Mouse (Mus musculus): ENCODE measurements around the gene Snap29. TPM values are rescaled to one million over a fixed set of nuclear protein-coding genes. Genes with fewer than 3 reads are reported as not detected.
A peak's percentile ranks its signal among the peaks of the same experiment; 100 is the strongest.

Gene Snap29
- polyA plus RNA-seq, 1 experiment from 2014 or later, result 5.1 TPM

DNA sequence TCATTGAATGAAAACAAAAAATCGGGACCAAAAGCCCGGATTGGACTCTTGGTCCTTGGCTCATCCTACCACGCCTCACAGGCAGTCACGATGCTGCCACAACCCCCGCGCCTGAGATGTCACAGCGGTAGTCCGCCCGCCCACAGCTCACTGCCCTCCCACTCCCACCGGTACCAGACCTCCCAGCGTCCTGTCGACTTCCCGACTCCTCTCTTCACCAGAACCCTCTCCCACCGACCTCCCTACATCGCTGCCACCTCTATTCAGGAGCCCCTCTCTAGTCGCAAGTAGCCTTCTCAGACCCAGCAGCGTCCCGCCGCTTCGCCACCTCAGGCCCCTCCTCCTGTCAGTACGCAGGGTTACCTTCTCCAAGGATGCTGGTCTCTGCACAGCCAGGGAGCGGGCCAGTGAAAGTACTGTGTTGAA lies 502 bp upstream of the Snap29 start:
- TF ChIP-seq CTCF (IDR thresholded peaks at IDR 0.05; ENCODE audit: low read depth), result no peak
- peak overlapping the region; percentile 72 for H3K4me3 ChIP-seq (ENCODE audit: low read depth, low read length)
- H3K36me3 ChIP-seq (ENCODE audit: insufficient read depth), result no peaks in the 10 kb centered on the region
- no peaks in the 10 kb centered on the region for H3K9me3 ChIP-seq (ENCODE audit: low read depth, low read length)
- no peaks in the 10 kb centered on the region for H3K27me3 ChIP-seq (ENCODE audit: insufficient read depth, low read length)
- H3K4me1 ChIP-seq (ENCODE audit: insufficient read depth), result no peaks in the 10 kb centered on the region; the same call in 1 of the 2 replicates
- ATAC-seq (ENCODE audit: insufficient read depth), result peak; percentile 86
- 0% methylated on average over 22 of the region's 22 CpGs for WGBS
- H3K9ac ChIP-seq, result peak overlapping the region; percentile 68
- DNase-seq, result peak; percentile 64
- H3K27ac ChIP-seq (ENCODE audit: low read depth), result peak overlapping the region; percentile 51; the same call in 1 of the 2 replicates
- H3K4me2 ChIP-seq, result peak overlapping the region; percentile 80

GRCm38 (mm10) chr16:17406512-17407231 lies 886 bp downstream of the Snap29 start:
- H3K27ac ChIP-seq (ENCODE audit: low read depth), result no peak overlapping the region
- peak overlapping the region; percentile 74 for H3K9ac ChIP-seq
- TF ChIP-seq CTCF (IDR thresholded peaks at IDR 0.05; ENCODE audit: low read depth), result no peak
- WGBS, result 25% methylated on average over 9 of the region's 9 CpGs
- H3K4me3 ChIP-seq (ENCODE audit: low read depth, low read length), result peak overlapping the region; percentile 72
- no peaks in the 10 kb centered on the region for H3K27me3 ChIP-seq (ENCODE audit: insufficient read depth, low read length)
- peak overlapping the region; percentile 61 for H3K4me2 ChIP-seq
- H3K9me3 ChIP-seq (ENCODE audit: low read depth, low read length), result no peaks in the 10 kb centered on the region
- H3K4me1 ChIP-seq (ENCODE audit: insufficient read depth), result no peaks in the 10 kb centered on the region; the same call in 1 of the 2 replicates
- ATAC-seq (ENCODE audit: insufficient read depth) (no peak), DNase-seq (peak; percentile 17)
- no peaks in the 10 kb centered on the region for H3K36me3 ChIP-seq (ENCODE audit: insufficient read depth)

- no peak for TF ChIP-seq CTCF (IDR thresholded peaks at IDR 0.05; ENCODE audit: low read depth)
- 98% methylated on average over 2 of the region's 2 CpGs for WGBS
- no peak overlapping the region for H3K9ac ChIP-seq
- H3K27ac ChIP-seq (ENCODE audit: low read depth), result no peak overlapping the region
- no peaks in the 10 kb centered on the region for H3K27me3 ChIP-seq (ENCODE audit: insufficient read depth, low read length)
- H3K36me3 ChIP-seq (ENCODE audit: insufficient read depth), result no peaks in the 10 kb centered on the region
- ATAC-seq (ENCODE audit: insufficient read depth) (no peak), DNase-seq (no peak)
- no peak overlapping the region for H3K4me3 ChIP-seq (ENCODE audit: low read depth, low read length)
- no peaks in the 10 kb centered on the region for H3K9me3 ChIP-seq (ENCODE audit: low read depth, low read length)
- H3K4me1 ChIP-seq (ENCODE audit: insufficient read depth), result no peaks in the 10 kb centered on the region; the same call in 1 of the 2 replicates
- no peak overlapping the region for H3K4me2 ChIP-seq
These were observed 3.3 kb downstream of the Snap29 start for GRCm38 (mm10) chr16:17409046-17409445.

GRCm38 (mm10) chr16:17410209-17410608 lies 4.4 kb downstream of the Snap29 start:
- WGBS, result 20% methylated on average over 4 of the region's 4 CpGs
- no peaks in the 10 kb centered on the region for H3K36me3 ChIP-seq (ENCODE audit: insufficient read depth)
- DNase-seq (peak; percentile 27), ATAC-seq (ENCODE audit: insufficient read depth) (no peak)
- H3K27ac ChIP-seq (ENCODE audit: low read depth), result no peak overlapping the region
- H3K4me3 ChIP-seq (ENCODE audit: low read depth, low read length), result no peak overlapping the region
- H3K9ac ChIP-seq, result no peak overlapping the region
- H3K27me3 ChIP-seq (ENCODE audit: insufficient read depth, low read length), result no peaks in the 10 kb centered on the region
- TF ChIP-seq CTCF (IDR thresholded peaks at IDR 0.05; ENCODE audit: low read depth), result no peak
- H3K4me1 ChIP-seq (ENCODE audit: insufficient read depth), result no peaks in the 10 kb centered on the region
- H3K9me3 ChIP-seq (ENCODE audit: low read depth, low read length), result no peaks in the 10 kb centered on the region
- H3K4me2 ChIP-seq, result no peak overlapping the region

GRCm38 (mm10) chr16:17423021-17423420 lies 17.2 kb downstream of the Snap29 start:
- no peak for DNase-seq
- Histone ChIP-seq H3K9me3 (ENCODE audit: low read depth, low read length) (no peaks in the 10 kb centered on the region), H3K4me2 (no peak overlapping the region), H3K27ac (ENCODE audit: low read depth) (no peak overlapping the region), H3K9ac (no peak overlapping the region), H3K36me3 (ENCODE audit: insufficient read depth) (peaks cover 34% of the 10 kb centered on the region), H3K4me1 (ENCODE audit: insufficient read depth) (no peaks in the 10 kb centered on the region), H3K4me3 (ENCODE audit: low read depth, low read length) (no peak overlapping the region), H3K27me3 (ENCODE audit: insufficient read depth, low read length) (no peaks in the 10 kb centered on the region)
- no peak for ATAC-seq (ENCODE audit: insufficient read depth)
- 79% methylated on average over 3 of the region's 3 CpGs for WGBS
- no peak for TF ChIP-seq CTCF (IDR thresholded peaks at IDR 0.05; ENCODE audit: low read depth)

GRCm38 (mm10) chr16:17432576-17432975 lies 26.8 kb downstream of the Snap29 start:
- H3K36me3 ChIP-seq (ENCODE audit: insufficient read depth), result peaks cover 9% of the 10 kb centered on the region
- peak; percentile 59 for DNase-seq
- no peak overlapping the region for H3K9ac ChIP-seq
- WGBS, result 69% methylated on average over 2 of the region's 2 CpGs
- H3K4me2 ChIP-seq, result no peak overlapping the region
- no peaks in the 10 kb centered on the region for H3K4me1 ChIP-seq (ENCODE audit: insufficient read depth)
- ATAC-seq (ENCODE audit: insufficient read depth), result no peak
- no peak overlapping the region for H3K27ac ChIP-seq (ENCODE audit: low read depth)
- no peaks in the 10 kb centered on the region for H3K27me3 ChIP-seq (ENCODE audit: insufficient read depth, low read length)
- H3K9me3 ChIP-seq (ENCODE audit: low read depth, low read length), result no peaks in the 10 kb centered on the region
- peak; percentile 52 for TF ChIP-seq CTCF (IDR thresholded peaks at IDR 0.05; ENCODE audit: low read depth)
- no peak overlapping the region for H3K4me3 ChIP-seq (ENCODE audit: low read depth, low read length)

GRCm38 (mm10) chr16:17451541-17452372 lies 46.0 kb downstream of the Snap29 start, which contains the start of gene Crkl:
Gene Crkl, plus strand, starts transcription at chr16:17451987.
- H3K27me3 ChIP-seq (ENCODE audit: insufficient read depth, low read length), result no peaks in the 10 kb centered on the region

More at GRCm38 (mm10) chr16:17451541-17452372, 46.0 kb downstream of the Snap29 start, which contains the start of gene Crkl:
- ATAC-seq (ENCODE audit: insufficient read depth) (peak; percentile 98), DNase-seq (peak; percentile 100)
- Histone ChIP-seq H3K4me3 (ENCODE audit: low read depth, low read length) (peak within 1 kb of the TSS; percentile 99), H3K27ac (ENCODE audit: low read depth) (peak within 1 kb of the TSS; percentile 96), H3K36me3 (ENCODE audit: insufficient read depth) (peaks cover 13% of the 10 kb centered on the region), H3K9me3 (ENCODE audit: low read depth, low read length) (no peaks in the 10 kb centered on the region), H3K4me2 (peak within 1 kb of the TSS; percentile 97), H3K9ac (peak within 1 kb of the TSS; percentile 95), H3K4me1 (ENCODE audit: insufficient read depth) (peaks cover 10% of the 10 kb centered on the region; the same call in 1 of the 2 replicates)
- under 1% methylated on average over 63 of the region's 63 CpGs for WGBS
- TF ChIP-seq CTCF (IDR thresholded peaks at IDR 0.05; ENCODE audit: low read depth), result no peak

Data from lung, embryonic 14.5 days (tissue).